Mouse (Mus musculus) thymus, adult 2 months (tissue): ENCODE results near the gene Eras.

Experiments used
- CTCF ChIP-seq: fragments of 200-500 bp; IDR thresholded peaks from 2 replicates; pipeline ENCODE4 v1.5.1; 2012; ENCODE audit warnings: mild to moderate bottlenecking, control low read depth, low read length, moderate library complexity, borderline replicate concordance; ENCODE audit not compliant: control insufficient read depth, poor library complexity, insufficient read depth; ENCODE audit errors: extremely low read depth
- POLR2A ChIP-seq: fragments of 200-500 bp; IDR thresholded peaks from 2 replicates; pipeline ENCODE4 v1.6.1; 2012; ENCODE audit warnings: mild to moderate bottlenecking, low read length, control low read depth, moderate library complexity; ENCODE audit not compliant: control insufficient read depth, poor library complexity, insufficient read depth; ENCODE audit errors: extremely low read depth

- no peak for TF ChIP-seq CTCF
- TF ChIP-seq POLR2A, result no peak
Measured at GRCm38 (mm10) chrX:7968899-7969298, 40.5 kb upstream of the Eras start.
